Comparison of ENCODE assay signal across 11 mouse cellular contexts in genomic region chr13:80557156-80557555, GRCm38 (mm10).
A peak's percentile ranks its signal among the peaks of the same experiment; 100 is the strongest.
DNase-seq lines count a peak whose midpoint lies in the region; ATAC-seq and TF ChIP-seq lines count a peak whose summit lies in the region.
"Had no signal": no experiment of that assay in that cellular context is flagged by ENCODE, and none has a peak within 500 bp of the region (broad histone marks: within the 10 kb centered on the region; RNA-seq: fewer than 3 reads in every experiment).

No protein-coding gene starts in this region.

- H3K9me3 ChIP-seq in kidney, postnatal 0 days (replicated peaks; ENCODE audit: low read length), result no peaks in the 10 kb centered on the region
- H3K9me3 ChIP-seq in neural tube, embryonic 14.5 days (ENCODE audit: control insufficient read depth, low read length), result no peaks in the 10 kb centered on the region
- H3K9me3 ChIP-seq: limb, embryonic 15.5 days had no signal

- ATAC-seq in kidney, postnatal 0 days (replicated peaks; ENCODE audit: low FRiP score, low read depth), result no peak
- peak; percentile 85; the same call in 1 of the 2 replicates for ATAC-seq in neural tube, embryonic 14.5 days (ENCODE audit: low read depth)
- no peak for ATAC-seq in activated CD4-positive, CD25-positive, alpha-beta regulatory T cell, adult 4 months

- intact Hi-C loops in gastrocnemius, postnatal 36 days (cut with DNase I), result no loop called here

- no peak overlapping the region for H3K4me3 ChIP-seq in kidney, postnatal 0 days (replicated peaks; ENCODE audit: low read depth, low read length)
- no peak overlapping the region for H3K4me3 ChIP-seq in neural tube, embryonic 14.5 days (ENCODE audit: low read depth, low read length)
- H3K4me3 ChIP-seq: limb, embryonic 15.5 days had no signal

- H3K4me1 ChIP-seq in kidney, postnatal 0 days (replicated peaks; ENCODE audit: insufficient read depth, low read length), result no peaks in the 10 kb centered on the region
- no peaks in the 10 kb centered on the region for H3K4me1 ChIP-seq in neural tube, embryonic 14.5 days (ENCODE audit: control insufficient read depth, insufficient read depth, low read length)
- H3K4me1 ChIP-seq: limb, embryonic 15.5 days had no signal

- no peak overlapping the region for H3K4me2 ChIP-seq in kidney, postnatal 0 days (ENCODE audit: low read length)
- H3K4me2 ChIP-seq in neural tube, embryonic 14.5 days (ENCODE audit: low read depth, low read length), result no peak overlapping the region
- H3K4me2 ChIP-seq: limb, embryonic 15.5 days had no signal

- DNase-seq in kidney, postnatal 0 days (ENCODE audit: low spot score), result peak; percentile 12
- DNase-seq in kidney, adult 18-20 months, result no peak
- peak; percentile 43 for DNase-seq in adrenal gland, postnatal 25 days
- DNase-seq in gastrocnemius, postnatal 36 days, result peak; percentile 12 to 40
- DNase-seq in right cerebral cortex, postnatal 36 days (ENCODE audit: low spot score in 2 of 2), result no peak
- DNase-seq in spleen, postnatal 36 days (ENCODE audit: low spot score in 2 of 2), result no peak
- DNase-seq: cerebellum, adult 9-10 months; thymus, postnatal 14 days had no signal

- no peak for TF ChIP-seq CTCF in kidney, postnatal 0 days (IDR thresholded peaks at IDR 0.05; ENCODE audit: low read depth)

- no peaks in the 10 kb centered on the region for H3K36me3 ChIP-seq in kidney, postnatal 0 days (ENCODE audit: insufficient read depth, low read length)
- no peaks in the 10 kb centered on the region for H3K36me3 ChIP-seq in neural tube, embryonic 14.5 days (ENCODE audit: control insufficient read depth, insufficient read depth, low read length)
- H3K36me3 ChIP-seq: limb, embryonic 15.5 days had no signal

- no peaks in the 10 kb centered on the region for H3K27me3 ChIP-seq in kidney, postnatal 0 days (ENCODE audit: insufficient read depth, low read length)
- no peaks in the 10 kb centered on the region for H3K27me3 ChIP-seq in neural tube, embryonic 14.5 days (ENCODE audit: control insufficient read depth, insufficient read depth, low read length)
- H3K27me3 ChIP-seq: limb, embryonic 15.5 days had no signal

- H3K9ac ChIP-seq in kidney, postnatal 0 days (ENCODE audit: low read depth, low read length), result no peak overlapping the region
- no peak overlapping the region for H3K9ac ChIP-seq in neural tube, embryonic 14.5 days (replicated peaks; ENCODE audit: low read depth, low read length)
- H3K9ac ChIP-seq: limb, embryonic 15.5 days had no signal

- no peak overlapping the region for H3K27ac ChIP-seq in kidney, postnatal 0 days
- H3K27ac ChIP-seq in neural tube, embryonic 14.5 days (ENCODE audit: low read depth, low read length), result no peak overlapping the region
- H3K27ac ChIP-seq: limb, embryonic 15.5 days had no signal

Comparison
In these comparisons a context has a peak if more than half of its experiments do, and no peak if none do; other contexts are left out.
1. DNase-seq: peak in kidney, postnatal 0 days (single experiment), adrenal gland, postnatal 25 days (single experiment) and gastrocnemius, postnatal 36 days (2 of 2); none in kidney, adult 18-20 months (single experiment), right cerebral cortex, postnatal 36 days (0 of 2) and spleen, postnatal 36 days (0 of 2).